Mouse (Mus musculus) liver, embryonic 13.5 days (tissue): ENCODE measurements around the gene Traf3ip2. TPM values are rescaled to one million over a fixed set of nuclear protein-coding genes. Genes with fewer than 3 reads are reported as not detected.

Experiments
- ATAC-seq: fragments of 200-750 bp; cut with Nextera tagmentation; 2 replicates; pipeline ENCODE4 v1.8.0; 2017; ENCODE audit warnings: low read depth, mild to moderate bottlenecking, moderate number of reproducible peaks, moderate library complexity
- DNase-seq: peaks from one replicate; pipeline ENCODE4 v3.0.0; 2022
- H3K27ac ChIP-seq: fragments of 300-500 bp; sonication (generic); 2 replicates; pipeline ENCODE4 v1.5.1; 2015; ENCODE audit warnings: moderate library complexity, mild to moderate bottlenecking, inconsistent platforms
- H3K27me3 ChIP-seq: fragments of 300-500 bp; sonication (generic); 2 replicates; pipeline ENCODE4 v1.6.1; 2015; ENCODE audit warnings: mild to moderate bottlenecking, inconsistent platforms
- H3K36me3 ChIP-seq: fragments of 300-500 bp; sonication (generic); 2 replicates; pipeline ENCODE4 v1.6.1; 2015; ENCODE audit warnings: mild to moderate bottlenecking, inconsistent platforms
- H3K4me1 ChIP-seq: fragments of 300-500 bp; sonication (generic); replicated peaks from 2 replicates; pipeline ENCODE4 v1.6.1; 2015; ENCODE audit warnings: inconsistent platforms
- H3K4me2 ChIP-seq: fragments of 300-500 bp; sonication (generic); 2 replicates; pipeline ENCODE4 v1.6.1; 2015; ENCODE audit warnings: inconsistent platforms, mild to moderate bottlenecking, moderate library complexity
- H3K4me3 ChIP-seq: fragments of 300-500 bp; sonication (generic); replicated peaks from 2 replicates; pipeline ENCODE4 v1.5.1; 2015; ENCODE audit warnings: mild to moderate bottlenecking, inconsistent platforms
- H3K9ac ChIP-seq: fragments of 300-500 bp; sonication (generic); 2 replicates; pipeline ENCODE4 v1.6.1; 2015; ENCODE audit warnings: mild to moderate bottlenecking, inconsistent platforms
- H3K9me3 ChIP-seq: fragments of 300-500 bp; sonication (generic); replicated peaks from 2 replicates; pipeline ENCODE4 v1.6.1; 2016; ENCODE audit warnings: inconsistent platforms
- WGBS: fragments of 180-500 bp; shearing (Covaris S2); methylation state at CpG from one replicate; pipeline ENCODE4 v1.1.7; 2015; ENCODE audit not compliant: insufficient replicate concordance; 5-methylcytosine and 5-hydroxymethylcytosine counted together
- polyA plus RNA-seq: library from polyadenylated mRNA; unstranded; fragments of >200 nt; fragmentation: Nextera tagmentation; extraction: Ambion mirVana; gene quantifications from 2 replicates; pipeline ENCODE4 v1.2.1, GENCODE M21; 2015

The Traf3ip2 gene
- polyA plus RNA-seq, 1 experiment from 2014 or later = 1.9 TPM

- Histone ChIP-seq H3K4me1 (no peaks in the 10 kb centered on the region), H3K4me3 (no peak overlapping the region), H3K27me3 (no peaks in the 10 kb centered on the region), H3K27ac (no peak overlapping the region), H3K9ac (no peak overlapping the region), H3K9me3 (no peaks in the 10 kb centered on the region), H3K36me3 (no peaks in the 10 kb centered on the region), H3K4me2 (no peak overlapping the region)
- no peak for DNase-seq
- 31% methylated on average over 5 of the region's 5 CpGs for WGBS
- ATAC-seq = no peak
Observed at GRCm38 (mm10) chr10:39601068-39601467, 11.7 kb upstream of the Traf3ip2 start.

GRCm38 (mm10) chr10:39606434-39606833, 6.3 kb upstream of the Traf3ip2 start:
- ATAC-seq = no peak
- H3K9ac ChIP-seq = no peak overlapping the region
- no peak overlapping the region for H3K27ac ChIP-seq
- no peaks in the 10 kb centered on the region for H3K4me1 ChIP-seq
- H3K4me2 ChIP-seq = no peak overlapping the region
- 76% methylated on average over 1 of the region's 1 CpGs for WGBS
- H3K9me3 ChIP-seq = no peaks in the 10 kb centered on the region
- no peak overlapping the region for H3K4me3 ChIP-seq
- no peak for DNase-seq
- no peaks in the 10 kb centered on the region for H3K36me3 ChIP-seq
- H3K27me3 ChIP-seq = no peaks in the 10 kb centered on the region

DNA sequence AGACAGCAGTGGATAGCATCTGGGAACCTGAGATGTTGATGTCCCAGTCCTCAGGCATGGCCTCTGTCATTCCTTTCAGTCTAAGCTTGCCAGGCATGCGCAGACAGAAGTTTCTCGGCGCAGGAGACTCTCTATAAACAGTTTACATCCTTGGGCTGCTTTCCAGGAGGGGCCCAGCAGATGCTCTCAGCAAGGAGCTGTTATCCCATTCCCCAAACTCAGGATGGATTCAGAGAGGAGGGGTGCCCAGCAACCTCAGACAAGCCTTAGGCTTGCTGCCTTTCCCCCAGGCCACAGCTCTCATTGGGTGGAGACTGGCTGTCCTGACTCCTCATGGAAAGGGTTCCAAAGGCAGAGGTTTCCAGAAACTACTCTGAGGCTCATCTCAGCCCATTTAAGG, 1.5 kb upstream of the Traf3ip2 start:
- DNase-seq (no peak), ATAC-seq (no peak)
- no peak overlapping the region for H3K9ac ChIP-seq
- H3K4me2 ChIP-seq = no peak overlapping the region
- no peaks in the 10 kb centered on the region for H3K27me3 ChIP-seq
- no peaks in the 10 kb centered on the region for H3K9me3 ChIP-seq
- WGBS = 74% methylated on average over 3 of the region's 3 CpGs
- H3K4me3 ChIP-seq = no peak overlapping the region
- no peak overlapping the region for H3K27ac ChIP-seq
- no peaks in the 10 kb centered on the region for H3K36me3 ChIP-seq
- peaks cover 10% of the 10 kb centered on the region for H3K4me1 ChIP-seq

DNA sequence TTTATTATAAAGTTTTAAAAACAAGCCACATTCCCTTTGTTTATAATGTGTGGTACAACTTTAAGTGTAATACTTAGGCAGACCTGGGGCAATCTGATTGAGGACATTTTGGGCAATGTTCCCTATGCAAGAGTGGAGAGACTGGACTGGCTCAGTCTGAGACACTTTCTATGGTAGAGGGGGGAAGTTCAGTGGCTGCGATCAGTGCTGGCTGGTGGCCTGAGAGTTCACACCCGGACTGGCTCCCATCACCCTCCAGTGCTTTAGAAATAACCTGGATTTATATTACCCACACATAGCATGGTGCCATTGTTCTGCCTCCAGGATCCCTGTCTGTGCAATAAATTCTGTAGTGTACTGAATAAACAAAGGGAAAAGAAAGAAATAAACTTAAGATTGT, 603 bp upstream of the Traf3ip2 start:
- ATAC-seq (no peak), DNase-seq (no peak)
- Histone ChIP-seq H3K27ac (no peak overlapping the region), H3K4me1 (peaks cover 13% of the 10 kb centered on the region), H3K36me3 (no peaks in the 10 kb centered on the region), H3K9me3 (no peaks in the 10 kb centered on the region), H3K4me3 (no peak overlapping the region), H3K4me2 (no peak overlapping the region), H3K9ac (no peak overlapping the region), H3K27me3 (no peaks in the 10 kb centered on the region)
- 70% methylated on average over 2 of the region's 2 CpGs for WGBS

DNA sequence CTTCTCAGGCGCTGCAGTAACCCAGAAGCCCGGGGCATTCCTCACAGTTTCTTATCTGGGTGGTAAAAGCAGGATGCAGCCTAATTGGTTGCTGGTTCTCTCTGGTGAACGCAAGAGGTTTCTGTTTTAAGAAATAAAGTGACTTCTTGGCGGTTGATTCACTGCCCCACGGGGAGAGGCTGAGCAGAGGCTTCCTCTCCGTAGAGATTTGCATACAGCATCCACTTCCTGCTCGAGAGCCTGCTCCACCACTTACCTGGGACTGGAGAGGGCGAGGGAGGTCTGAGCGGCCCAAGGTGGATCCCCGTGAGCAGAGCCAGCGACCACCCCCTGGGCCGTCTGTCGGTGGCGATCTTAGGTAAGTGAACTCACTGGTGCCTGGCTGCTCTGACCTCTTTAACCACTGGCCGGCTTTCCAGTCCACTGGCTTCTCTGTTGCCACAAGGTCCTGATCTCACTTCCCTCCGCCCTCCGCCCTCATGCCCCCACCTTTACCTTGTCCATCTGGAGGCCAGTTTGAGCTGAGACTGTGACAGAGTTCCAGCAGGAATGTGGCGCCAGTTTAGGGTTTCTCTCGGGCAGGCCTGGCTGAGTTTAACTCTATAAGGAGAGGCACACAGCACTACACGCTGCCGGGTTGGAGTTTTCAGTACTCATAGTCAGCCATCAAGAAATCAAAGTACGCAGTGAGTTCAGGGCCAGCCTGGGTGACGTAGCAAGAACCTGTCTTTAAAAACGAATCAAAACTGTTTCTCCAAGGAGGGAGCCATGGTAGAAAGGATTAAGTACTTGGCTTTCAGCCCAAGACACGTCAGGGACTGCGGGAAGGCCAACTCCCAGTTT, 476 bp downstream of the Traf3ip2 start:
- H3K27me3 ChIP-seq = no peaks in the 10 kb centered on the region
- peak overlapping the region; percentile 44 for H3K4me3 ChIP-seq
- ATAC-seq (peak; percentile 65), DNase-seq (no peak)
- peak overlapping the region; percentile 62 for H3K4me2 ChIP-seq
- H3K9me3 ChIP-seq = no peaks in the 10 kb centered on the region
- H3K27ac ChIP-seq = peak overlapping the region; percentile 61
- peak overlapping the region; percentile 36; the same call in 1 of the 2 replicates for H3K9ac ChIP-seq
- no peaks in the 10 kb centered on the region for H3K36me3 ChIP-seq
- 13% methylated on average over 26 of the region's 26 CpGs for WGBS
- H3K4me1 ChIP-seq = peaks cover 13% of the 10 kb centered on the region

DNA sequence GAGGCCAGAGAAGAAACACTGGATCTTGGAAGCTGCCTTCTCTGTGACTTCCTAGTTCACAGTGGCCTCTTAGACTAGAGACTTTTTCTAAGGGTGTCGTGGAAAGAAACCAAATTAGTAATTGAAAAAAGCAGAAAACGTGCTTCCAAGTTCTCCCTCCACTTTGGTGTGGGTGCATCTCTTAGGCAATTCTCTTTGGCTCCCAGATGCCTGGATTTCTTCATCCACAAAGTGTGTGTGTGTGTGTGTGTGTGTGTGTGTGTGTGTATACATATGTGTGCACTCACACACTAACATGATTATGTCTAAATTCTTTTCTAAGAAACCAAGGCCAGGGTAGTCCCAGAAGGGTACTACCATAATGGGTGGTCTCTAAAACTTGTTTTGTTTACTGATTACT, 1.2 kb downstream of the Traf3ip2 start:
- Histone ChIP-seq H3K27ac (0 out of 2 replicates have a peak overlapping the region, but pooled peaks have one; percentile 48), H3K4me1 (peaks cover 13% of the 10 kb centered on the region), H3K9me3 (no peaks in the 10 kb centered on the region), H3K4me3 (no peak overlapping the region), H3K4me2 (peak overlapping the region; percentile 62), H3K9ac (no peak overlapping the region), H3K27me3 (no peaks in the 10 kb centered on the region), H3K36me3 (no peaks in the 10 kb centered on the region)
- 32% methylated on average over 2 of the region's 2 CpGs for WGBS
- DNase-seq = no peak
- no peak for ATAC-seq

DNA sequence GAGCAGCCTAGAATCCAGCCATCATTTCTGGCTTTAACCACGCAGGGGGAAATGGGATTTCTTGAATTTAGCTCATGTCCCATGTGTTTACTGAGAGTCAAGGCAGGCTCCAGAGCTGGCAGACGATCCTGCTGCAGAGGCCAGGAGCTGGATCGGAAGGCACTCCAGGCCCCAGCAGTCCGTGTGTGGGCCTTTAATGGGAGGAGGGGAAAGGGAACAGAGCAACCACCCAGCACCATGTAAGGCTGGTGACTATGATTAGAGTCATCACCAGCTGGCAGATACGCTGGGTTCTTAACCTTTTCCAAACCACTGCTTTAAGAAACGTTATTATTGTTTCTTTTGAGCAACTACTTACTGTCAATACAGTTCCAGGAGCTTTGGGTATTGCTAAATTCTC, 1.9 kb downstream of the Traf3ip2 start:
- no peak for ATAC-seq
- no peak overlapping the region for H3K27ac ChIP-seq

DNA sequence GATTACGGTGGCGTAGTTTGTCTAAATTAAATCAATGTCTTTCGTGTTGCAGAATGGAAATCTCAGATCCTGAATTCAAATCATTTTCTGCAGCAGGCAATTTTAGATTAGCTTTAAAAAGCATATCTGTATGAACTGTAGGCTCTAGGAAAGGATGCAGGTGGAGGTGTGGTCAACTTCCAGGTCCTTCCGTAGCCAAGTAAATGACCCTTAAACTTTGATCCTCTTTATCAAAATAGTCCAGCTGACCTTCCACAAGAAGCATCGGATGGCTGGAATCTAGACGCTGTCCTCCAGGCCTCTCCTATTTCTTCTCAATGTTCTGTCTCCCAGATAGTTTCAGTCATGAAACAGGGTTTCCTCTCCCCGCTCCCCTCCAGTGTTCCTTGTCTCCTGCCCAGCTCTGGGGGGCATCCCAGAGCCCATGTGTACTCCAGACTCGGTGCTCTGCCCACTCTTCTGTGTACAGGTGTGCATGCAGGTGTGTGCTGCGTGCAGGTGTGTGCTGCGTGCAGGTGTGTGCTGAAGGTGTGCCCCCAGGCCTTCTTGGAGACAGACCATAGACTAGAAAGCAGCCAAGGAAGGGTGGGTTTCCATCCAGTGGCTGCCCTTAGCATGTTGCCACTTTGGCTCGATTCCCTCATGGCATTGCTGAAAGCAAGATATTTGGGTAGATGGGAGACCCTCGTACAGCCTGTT, 2.9 kb downstream of the Traf3ip2 start:
- no peak overlapping the region for H3K4me2 ChIP-seq
- no peaks in the 10 kb centered on the region for H3K36me3 ChIP-seq
- no peak for DNase-seq
- no peak overlapping the region for H3K4me3 ChIP-seq
- ATAC-seq = no peak
- no peak overlapping the region for H3K9ac ChIP-seq
- 66% methylated on average over 12 of the region's 12 CpGs for WGBS
- H3K27me3 ChIP-seq = no peaks in the 10 kb centered on the region
- peaks cover 13% of the 10 kb centered on the region for H3K4me1 ChIP-seq
- no peaks in the 10 kb centered on the region for H3K9me3 ChIP-seq
- H3K27ac ChIP-seq = no peak overlapping the region

More for the DNA sequence above, 1.9 kb downstream of the Traf3ip2 start:
- no peaks in the 10 kb centered on the region for H3K9me3 ChIP-seq
- peaks cover 13% of the 10 kb centered on the region for H3K4me1 ChIP-seq
- no peaks in the 10 kb centered on the region for H3K36me3 ChIP-seq
- 40% methylated on average over 6 of the region's 6 CpGs for WGBS
- no peak overlapping the region for H3K4me3 ChIP-seq
- H3K27me3 ChIP-seq = no peaks in the 10 kb centered on the region
- no peak for DNase-seq
- H3K4me2 ChIP-seq = no peak overlapping the region
- H3K9ac ChIP-seq = no peak overlapping the region

DNA sequence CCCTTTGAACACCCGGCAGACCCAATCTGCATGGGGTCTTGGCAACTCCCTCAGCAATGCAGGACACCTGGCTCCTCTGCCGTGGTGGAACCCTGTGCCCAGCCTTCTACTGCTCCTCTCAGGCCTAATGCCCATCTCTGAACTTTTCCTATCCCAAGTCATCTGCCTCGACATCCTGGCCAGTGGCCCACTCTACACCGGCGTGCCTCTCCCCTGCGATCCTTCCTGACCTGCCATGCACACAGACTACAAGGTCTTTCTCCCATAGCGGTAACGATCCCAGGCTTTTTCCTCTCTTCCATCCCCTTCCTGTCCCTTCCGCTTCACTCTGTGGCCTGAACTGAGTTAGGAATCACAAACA, 3.5 kb downstream of the Traf3ip2 start:
- Histone ChIP-seq H3K4me2 (no peak overlapping the region), H3K27ac (no peak overlapping the region), H3K4me3 (no peak overlapping the region), H3K4me1 (peaks cover 13% of the 10 kb centered on the region), H3K36me3 (no peaks in the 10 kb centered on the region), H3K9me3 (no peaks in the 10 kb centered on the region), H3K9ac (no peak overlapping the region), H3K27me3 (no peaks in the 10 kb centered on the region)
- ATAC-seq = no peak
- no peak for DNase-seq
- 76% methylated on average over 9 of the region's 9 CpGs for WGBS

GRCm38 (mm10) chr10:39616626-39617025, 3.9 kb downstream of the Traf3ip2 start:
- DNase-seq (no peak), ATAC-seq (no peak)
- Histone ChIP-seq H3K9ac (no peak overlapping the region), H3K27me3 (no peaks in the 10 kb centered on the region), H3K27ac (no peak overlapping the region), H3K36me3 (no peaks in the 10 kb centered on the region), H3K4me1 (peaks cover 13% of the 10 kb centered on the region), H3K4me2 (no peak overlapping the region), H3K9me3 (no peaks in the 10 kb centered on the region), H3K4me3 (no peak overlapping the region)
- 78% methylated on average over 8 of the region's 8 CpGs for WGBS

DNA sequence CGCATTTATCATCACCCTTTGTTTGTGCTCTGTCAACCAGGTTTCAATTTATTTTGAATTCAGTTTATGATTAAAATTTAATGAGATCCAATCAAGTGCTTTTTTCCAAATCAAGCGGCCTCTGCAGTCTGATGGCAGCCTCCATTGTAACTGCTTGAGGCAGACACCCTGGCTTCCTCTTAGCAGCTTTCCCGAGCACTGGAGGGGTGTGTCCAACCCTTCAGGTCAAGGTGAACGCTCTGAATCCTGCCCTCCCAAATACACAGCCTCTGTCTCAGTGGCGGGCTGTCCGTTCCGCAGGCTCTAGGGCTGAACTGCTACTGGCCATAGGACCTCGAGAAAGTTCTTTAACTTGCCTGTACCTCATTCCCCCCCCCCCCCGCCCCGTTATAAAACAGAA, 5.7 kb downstream of the Traf3ip2 start:
- Histone ChIP-seq H3K4me2 (no peak overlapping the region), H3K27me3 (no peaks in the 10 kb centered on the region), H3K4me1 (peaks cover 7% of the 10 kb centered on the region; the same call in 1 of the 2 replicates), H3K27ac (no peak overlapping the region), H3K4me3 (no peak overlapping the region), H3K9ac (no peak overlapping the region), H3K36me3 (no peaks in the 10 kb centered on the region), H3K9me3 (no peaks in the 10 kb centered on the region)
- ATAC-seq = no peak
- 60% methylated on average over 10 of the region's 10 CpGs for WGBS
- DNase-seq = no peak
